In the genomic region with DNA sequence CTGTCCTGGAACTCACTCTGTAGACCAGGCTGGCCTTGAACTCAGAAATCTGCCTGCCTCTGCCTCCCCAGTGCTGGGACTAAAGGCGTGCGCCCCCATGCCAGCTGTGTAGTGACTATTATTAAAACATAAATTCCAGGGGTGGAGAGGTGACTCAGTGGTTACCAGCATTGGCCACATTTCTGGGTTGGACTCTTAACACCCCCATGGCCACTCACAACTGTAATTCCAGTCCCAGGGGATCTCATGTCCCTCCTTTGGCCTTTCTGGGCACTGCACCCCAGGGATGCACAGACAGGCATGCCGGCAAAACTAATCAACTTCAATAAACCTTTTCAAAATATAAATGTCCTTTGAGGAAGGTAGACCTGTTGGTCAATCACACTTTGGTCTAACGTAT, we compare ENCODE assay signal across 8 mouse cellular contexts. TPM values are rescaled to one million over a fixed set of nuclear protein-coding genes. Genes with fewer than 3 reads are reported as not detected.
DNase-seq lines count a peak whose midpoint lies in the region; ATAC-seq and TF ChIP-seq lines count a peak whose summit lies in the region.

No protein-coding gene starts in this region.

- H3K27me3 ChIP-seq in E14TG2a.4 (ENCODE audit: insufficient read depth, low read length) = peaks cover 14% of the 10 kb centered on the region
- H3K27me3 ChIP-seq in hindbrain, embryonic 11.5 days (ENCODE audit: control insufficient read depth, insufficient read depth, low read length) = no peaks in the 10 kb centered on the region
- no peaks in the 10 kb centered on the region for H3K27me3 ChIP-seq in midbrain, embryonic 10.5 days (ENCODE audit: low read depth, poor library complexity, severe bottlenecking)

- peak overlapping the region; percentile 93 for H3K4me3 ChIP-seq in gastrocnemius, adult 2 months
- H3K4me3 ChIP-seq in E14TG2a.4 (replicated peaks; ENCODE audit: low read length) = no peak overlapping the region
- peak overlapping the region; percentile 96 for H3K4me3 ChIP-seq in hindbrain, embryonic 11.5 days (ENCODE audit: low read depth, low read length)
- H3K4me3 ChIP-seq in midbrain, embryonic 10.5 days = peak overlapping the region; percentile 89

- peaks cover 29% of the 10 kb centered on the region for H3K4me1 ChIP-seq in E14TG2a.4 (replicated peaks; ENCODE audit: low read depth, low read length)
- 0 out of 2 replicates have a peak, but pooled peaks cover 4% of the 10 kb centered on the region for H3K4me1 ChIP-seq in hindbrain, embryonic 11.5 days (replicated peaks; ENCODE audit: control insufficient read depth, insufficient read depth, low read length)
- peaks cover 31% of the 10 kb centered on the region for H3K4me1 ChIP-seq in midbrain, embryonic 10.5 days

- no peaks in the 10 kb centered on the region for H3K9me3 ChIP-seq in E14TG2a.4 (ENCODE audit: low read length)
- H3K9me3 ChIP-seq in hindbrain, embryonic 11.5 days (ENCODE audit: control insufficient read depth, low read length) = no peaks in the 10 kb centered on the region
- H3K9me3 ChIP-seq in midbrain, embryonic 10.5 days (replicated peaks) = no peaks in the 10 kb centered on the region

- TF ChIP-seq CTCF in gastrocnemius, adult 2 months (IDR thresholded peaks at IDR 0.05) = no peak
- TF ChIP-seq CTCF in E14TG2a.4 (conservative IDR thresholded peaks at IDR 0.05; ENCODE audit: low read length) = peak; percentile 13

- WGBS in hindbrain, embryonic 11.5 days = 88% methylated on average over 4 of the region's 4 CpGs
- 93% methylated on average over 4 of the region's 4 CpGs for WGBS in midbrain, embryonic 10.5 days

- H3K36me3 ChIP-seq in E14TG2a.4 (ENCODE audit: insufficient read depth, low read length) = peaks cover 13% of the 10 kb centered on the region
- peaks cover 8% of the 10 kb centered on the region; the same call in 1 of the 2 replicates for H3K36me3 ChIP-seq in hindbrain, embryonic 11.5 days (ENCODE audit: control insufficient read depth, insufficient read depth, low read length)
- H3K36me3 ChIP-seq in midbrain, embryonic 10.5 days = peaks cover 49% of the 10 kb centered on the region

- ATAC-seq in hindbrain, embryonic 11.5 days (ENCODE audit: low FRiP score) = no peak

- DNase-seq in gastrocnemius, adult 2 months = no peak
- DNase-seq in gastrocnemius, postnatal 25 days = no peak
- DNase-seq in hindbrain, embryonic 11.5 days (ENCODE audit: low spot score) = no peak
- no peak for DNase-seq in midbrain, embryonic 10.5 days (ENCODE audit: low spot score)
- no peak for DNase-seq in thymus, postnatal 25 days
- no peak for DNase-seq in gastrocnemius, postnatal 36 days
- no peak for DNase-seq in thymus, postnatal 36 days

- no peak overlapping the region for H3K9ac ChIP-seq in hindbrain, embryonic 11.5 days (ENCODE audit: low read depth, low read length)

- H3K27ac ChIP-seq in gastrocnemius, adult 2 months = peak overlapping the region; percentile 40; the same call in 1 of the 2 replicates
- H3K27ac ChIP-seq in hindbrain, embryonic 11.5 days (ENCODE audit: low read depth, low read length) = no peak overlapping the region
- H3K27ac ChIP-seq in midbrain, embryonic 10.5 days (replicated peaks) = no peak overlapping the region

- peak overlapping the region; percentile 61 for H3K4me2 ChIP-seq in hindbrain, embryonic 11.5 days (replicated peaks; ENCODE audit: low read depth, low read length)

- intact Hi-C loops in gastrocnemius, adult 2 months (cut with DNase I) = loop anchor here (5.0 kb wide), 1 partner anchor 101 kb away; a partner anchor contains a TSS
- intact Hi-C loops in gastrocnemius, postnatal 36 days (cut with DNase I) = loop anchor here (5.0 kb wide), 1 partner anchor 56 kb away; a partner anchor contains a TSS

RNA-seq across cellular contexts. Expression of a gene that starts 1.8 kb away (rescaled TPM):
- total RNA-seq in gastrocnemius, adult 2 months (2021) = 100 to 1,000 TPM; 110 to 114 TPM
- total RNA-seq in gastrocnemius, postnatal 25 days (2021) = 100 to 1,000 TPM in 1 of 2 experiments, 10 to 100 TPM in 1; 90.5 to 104 TPM
- polyA plus RNA-seq in hindbrain, embryonic 11.5 days (2014; fragmentation: Nextera tagmentation; extraction: Ambion mirVana) = 267 and 269 TPM in 2 replicates
- 208 and 218 TPM in 2 replicates for polyA plus RNA-seq in midbrain, embryonic 10.5 days (2016; fragmentation: Nextera tagmentation; extraction: Ambion mirVana)
- total RNA-seq in gastrocnemius, postnatal 36 days (2021) = 100 to 1,000 TPM; 102 to 105 TPM

RNA-seq across cellular contexts. Expression of a gene that starts 57.3 kb away (rescaled TPM):
- total RNA-seq in gastrocnemius, adult 2 months (2021) = 10 to 100 TPM; 18.7 to 24.1 TPM
- 10 to 100 TPM; 15.2 to 18.1 TPM for total RNA-seq in gastrocnemius, postnatal 25 days (2021)
- polyA plus RNA-seq in hindbrain, embryonic 11.5 days (2014; fragmentation: Nextera tagmentation; extraction: Ambion mirVana) = 2.9 and 4.5 TPM in 2 replicates
- 2.5 and 3.1 TPM in 2 replicates for polyA plus RNA-seq in midbrain, embryonic 10.5 days (2016; fragmentation: Nextera tagmentation; extraction: Ambion mirVana)
- total RNA-seq in gastrocnemius, postnatal 36 days (2021) = 10 to 100 TPM; 17.2 to 19.6 TPM

RNA-seq across cellular contexts. Expression of a gene that starts 58.7 kb away (rescaled TPM):
- 10 to 100 TPM; 23.1 to 23.6 TPM for total RNA-seq in gastrocnemius, adult 2 months (2021)
- total RNA-seq in gastrocnemius, postnatal 25 days (2021) = 10 to 100 TPM; 17.1 to 20.8 TPM
- 90.2 and 108 TPM in 2 replicates for polyA plus RNA-seq in hindbrain, embryonic 11.5 days (2014; fragmentation: Nextera tagmentation; extraction: Ambion mirVana)
- 96.6 and 97.2 TPM in 2 replicates for polyA plus RNA-seq in midbrain, embryonic 10.5 days (2016; fragmentation: Nextera tagmentation; extraction: Ambion mirVana)
- 10 to 100 TPM; 15.9 to 21.6 TPM for total RNA-seq in gastrocnemius, postnatal 36 days (2021)
